Mouse (Mus musculus) ES-CJ7 (cell line): ENCODE data around the gene 4933417A18Rik.
A peak's percentile ranks its signal among the peaks of the same experiment; 100 is the strongest.
"Not testable (repeated sequence)": the region's sequence is repeated elsewhere in the genome, so short reads cannot be mapped to it uniquely, and the experiment has no call there.

Experiments used
- DNase-seq: peaks from one replicate; pipeline ENCODE4 v3.0.0; 2011; ENCODE audit warnings: low read depth, low spot score

4933417A18Rik gene

GRCm38 (mm10) chr13:34924210-34924609 lies at the start of gene 4933417A18Rik, which contains the start of gene Fam217a:
Gene 4933417A18Rik, plus strand, starts transcription at chr13:34924409.
Gene Fam217a, minus strand, starts transcription at chr13:34924310.
- no peak for DNase-seq

- DNase-seq = not testable (repeated sequence)
Measured at GRCm38 (mm10) chr13:34874736-34875135, 49.5 kb upstream of the 4933417A18Rik start.

DNA sequence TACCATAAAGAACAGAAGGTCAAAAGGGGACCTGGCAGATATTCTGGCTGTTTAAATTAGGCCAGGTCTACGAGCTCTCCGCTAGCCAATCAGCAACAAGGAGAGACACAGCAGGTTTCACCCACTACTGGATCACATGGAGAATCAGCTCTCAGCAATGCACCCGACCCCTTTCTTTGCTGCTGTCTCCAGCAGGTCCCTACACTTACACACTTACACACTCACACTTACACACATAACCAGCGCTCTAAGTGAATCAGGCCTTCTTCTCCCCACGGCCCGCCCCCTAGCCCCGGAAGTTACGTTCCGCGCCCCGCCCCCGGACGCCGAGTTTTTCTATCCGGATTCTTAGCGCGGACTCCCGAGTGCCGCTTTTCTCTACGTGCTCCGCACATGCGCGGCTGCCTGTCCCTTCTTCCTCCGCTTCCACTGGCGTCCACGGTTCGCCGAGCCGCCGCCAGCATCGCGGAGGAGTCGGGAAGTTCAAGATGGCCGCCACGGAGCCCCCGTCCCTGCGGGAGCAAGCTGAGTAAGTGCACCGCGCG lies 49.0 kb upstream of the 4933417A18Rik start, which contains the start of gene Prpf4b:
Gene Prpf4b, plus strand, starts transcription at position 137 of the 545 bp plus-strand sequence.
- peak; percentile 87 for DNase-seq

GRCm38 (mm10) chr13:34875741-34876445 lies 48.3 kb upstream of the 4933417A18Rik start:
- peak; percentile 39 for DNase-seq

DNA sequence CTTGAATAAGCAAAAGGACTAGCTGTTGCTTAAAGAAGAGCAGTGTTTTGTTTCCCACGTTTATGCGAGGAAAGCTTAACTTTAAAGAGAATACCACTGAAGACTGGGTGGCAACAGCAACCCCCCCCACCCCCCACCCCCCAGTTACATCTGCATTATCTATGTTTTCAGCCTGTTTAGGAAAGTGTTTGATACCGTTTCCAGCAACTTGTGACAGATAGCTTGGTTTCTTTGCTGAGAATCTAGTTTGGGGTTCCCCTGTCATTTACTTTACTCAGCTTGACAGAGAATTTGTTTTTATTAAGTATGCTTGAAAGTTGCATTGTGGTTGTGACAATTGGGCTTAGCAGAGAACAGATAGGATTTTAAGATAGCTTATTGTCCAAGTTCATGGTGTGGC lies 47.7 kb upstream of the 4933417A18Rik start:
- DNase-seq = no peak

DNA sequence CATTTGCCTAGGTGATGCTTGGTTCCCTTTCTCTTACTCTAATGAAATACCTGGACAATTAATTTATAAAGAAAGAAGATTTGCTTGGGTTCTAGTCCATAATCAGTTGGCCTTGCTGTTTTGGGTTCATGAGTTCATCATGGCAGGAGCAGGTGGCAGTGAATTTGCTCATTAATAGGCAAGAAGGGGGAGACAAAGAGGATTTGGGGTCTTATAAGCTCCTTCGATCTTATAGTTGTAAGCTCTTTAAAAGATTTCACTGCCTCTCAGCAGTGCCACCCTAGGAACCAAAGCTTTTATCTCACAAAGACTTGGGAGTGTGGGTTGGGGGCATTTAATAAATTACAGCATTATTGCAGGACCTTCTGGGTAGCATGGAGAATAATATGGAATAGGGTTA lies 31.3 kb upstream of the 4933417A18Rik start:
- DNase-seq = no peak

- DNase-seq = no peak
Measured at GRCm38 (mm10) chr13:34914614-34915013, 9.6 kb upstream of the 4933417A18Rik start.

DNA sequence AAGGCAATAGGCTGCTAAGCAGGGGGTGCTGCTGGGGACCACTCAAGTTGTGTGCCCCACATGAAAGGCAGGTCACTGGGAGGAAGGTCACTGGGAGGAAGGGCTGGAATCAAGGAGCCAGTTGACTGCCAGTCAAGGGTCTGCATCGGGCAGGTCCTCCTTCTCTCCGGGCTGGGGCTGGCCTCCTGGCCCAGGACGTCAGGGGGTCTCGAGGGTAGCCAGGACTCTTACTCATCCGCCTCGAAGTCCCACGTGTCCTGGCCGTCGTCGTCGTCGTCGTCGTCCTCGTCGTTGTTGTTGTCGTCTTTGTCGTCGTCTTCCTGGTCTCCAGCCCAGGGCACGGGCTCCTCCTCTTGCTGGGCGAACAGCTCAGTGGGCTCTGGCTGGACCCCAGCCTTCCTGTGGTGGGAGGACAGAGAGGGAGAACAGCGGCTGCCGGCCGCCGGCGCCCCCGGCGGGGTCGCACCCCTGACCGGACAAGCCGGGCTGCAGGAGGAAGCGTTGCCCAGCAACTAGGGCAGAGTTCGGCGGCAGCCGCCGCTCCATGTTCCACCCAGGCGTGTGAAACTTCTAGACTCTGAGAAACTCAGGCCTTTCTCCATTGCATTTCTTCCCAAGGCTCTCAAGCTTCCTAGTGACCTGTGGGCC lies 7.6 kb upstream of the 4933417A18Rik start:
- DNase-seq = no peak

DNA sequence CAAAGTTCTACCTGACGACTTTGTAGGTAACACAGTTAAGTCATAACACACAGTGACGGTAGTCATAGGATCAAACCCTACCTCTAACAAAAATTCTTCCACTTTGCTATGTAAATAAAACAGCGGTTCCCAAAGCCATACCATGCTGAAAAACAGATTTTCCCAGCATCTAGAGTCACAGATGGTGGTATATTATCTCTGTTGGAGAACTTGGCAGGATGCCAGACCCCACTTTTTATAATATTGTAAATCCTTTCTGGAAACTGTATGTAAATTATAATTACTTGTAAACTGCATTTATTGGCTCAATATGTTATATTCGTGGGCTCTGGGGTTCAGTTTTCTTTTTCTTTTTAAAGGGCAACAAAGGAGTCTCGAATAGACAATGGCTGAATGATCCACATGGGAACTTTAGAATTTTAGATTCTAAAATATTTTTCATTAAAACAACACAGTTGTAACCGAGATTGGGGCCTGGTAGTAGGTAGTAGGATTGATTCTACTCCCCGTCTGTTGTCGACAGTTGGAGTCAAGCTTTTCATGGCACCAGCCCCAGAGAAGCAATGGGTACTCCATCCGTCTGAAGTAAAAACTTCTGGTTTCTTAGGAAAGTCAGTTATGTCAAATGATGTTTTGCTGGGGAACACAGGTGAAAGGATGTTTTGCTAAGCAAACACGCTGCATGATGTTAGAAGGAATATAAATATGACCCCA lies 10.9 kb downstream of the 4933417A18Rik start:
- DNase-seq = no peak

DNA sequence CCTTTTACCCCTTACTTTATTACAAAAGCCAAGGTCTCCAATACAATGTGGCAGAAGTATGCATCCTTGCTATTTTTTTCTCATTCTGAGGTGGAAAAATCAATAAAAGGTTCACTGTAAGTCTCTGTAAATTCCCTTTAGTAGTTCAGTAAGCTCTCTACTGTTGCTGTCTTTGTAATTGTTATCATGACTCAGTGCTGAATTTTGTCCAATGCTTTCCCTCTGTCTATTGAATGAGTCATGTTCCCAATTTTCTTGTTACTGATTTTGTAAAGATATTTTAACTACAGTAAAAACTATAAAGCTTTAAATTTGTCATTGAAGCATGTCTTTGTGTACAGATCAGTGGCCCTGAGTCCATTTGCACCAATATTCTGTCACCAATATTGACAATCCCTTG lies 18.2 kb downstream of the 4933417A18Rik start:
- no peak for DNase-seq

DNA sequence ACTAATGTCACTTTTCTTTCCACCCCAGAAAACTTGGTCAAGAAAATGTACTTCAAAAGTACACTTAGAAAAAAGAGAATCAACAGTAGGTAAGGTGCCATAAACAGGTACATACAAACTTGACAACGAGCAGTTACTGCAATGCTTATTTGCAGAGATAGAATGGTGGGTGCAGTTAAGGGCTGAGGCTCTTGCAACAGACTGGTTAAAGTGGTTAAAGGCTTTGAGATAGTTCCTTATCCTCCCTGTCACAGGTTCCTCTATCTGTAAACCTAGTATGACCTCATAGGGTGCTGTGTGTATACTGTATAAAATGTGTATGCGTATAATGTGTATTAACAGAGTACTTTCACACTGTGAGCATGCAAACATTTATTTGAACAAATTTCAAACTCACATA lies 27.2 kb downstream of the 4933417A18Rik start:
- DNase-seq = not testable (repeated sequence)

- no peak for DNase-seq
Measured at GRCm38 (mm10) chr13:34956901-34957300, 32.7 kb downstream of the 4933417A18Rik start.

GRCm38 (mm10) chr13:34958158-34958557 lies 33.9 kb downstream of the 4933417A18Rik start:
- not testable (repeated sequence) for DNase-seq

- peak; percentile 58 for DNase-seq
Measured at GRCm38 (mm10) chr13:34960996-34961770, 37.0 kb downstream of the 4933417A18Rik start.

GRCm38 (mm10) chr13:34963511-34964397 lies 39.5 kb downstream of the 4933417A18Rik start, which contains the start of gene Eci3:
Gene Eci3, minus strand, starts transcription at chr13:34963810.
- DNase-seq = peak; percentile 50

DNA sequence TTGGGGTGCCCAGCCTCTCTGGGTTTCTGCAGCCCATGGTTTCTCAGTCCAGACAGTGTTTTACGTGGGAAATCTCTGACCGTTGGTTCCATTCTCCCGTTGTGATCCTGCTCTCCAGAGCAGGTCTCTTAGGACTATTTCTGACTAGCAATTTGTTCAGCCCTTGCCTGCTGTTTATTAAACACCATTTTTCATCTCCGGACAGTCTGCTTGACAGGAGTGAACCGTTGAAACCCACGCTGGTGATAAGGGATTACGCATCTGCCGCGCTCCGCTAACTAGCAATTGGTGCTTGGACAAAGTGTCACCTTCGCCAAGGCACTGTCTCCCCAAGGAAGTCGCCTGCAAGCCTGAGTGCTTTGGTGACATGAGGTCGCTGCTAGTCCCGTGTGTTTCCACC lies 40.2 kb downstream of the 4933417A18Rik start:
- no peak for DNase-seq

GRCm38 (mm10) chr13:34964866-34965265 lies 40.7 kb downstream of the 4933417A18Rik start:
- DNase-seq = peak; percentile 64

GRCm38 (mm10) chr13:34965647-34966046 lies 41.4 kb downstream of the 4933417A18Rik start:
- not testable (repeated sequence) for DNase-seq

DNA sequence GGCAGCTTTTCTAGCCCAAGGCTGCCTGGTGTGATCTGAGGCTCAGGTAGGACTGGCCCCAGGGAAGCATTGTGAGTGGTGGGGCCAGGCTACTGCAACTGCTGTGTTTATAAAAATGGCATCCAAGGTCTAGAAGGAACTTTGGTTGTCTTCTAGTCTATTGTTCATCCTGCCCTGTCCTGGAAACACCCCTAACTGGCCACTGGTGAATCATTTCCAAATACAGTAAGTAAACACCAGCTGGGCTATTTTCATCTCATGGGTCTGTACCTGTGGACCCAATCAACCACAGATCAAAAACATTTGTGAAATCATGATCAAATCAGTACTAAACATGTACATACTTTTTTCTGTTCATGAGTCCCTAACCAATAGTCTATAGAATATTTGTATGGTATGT lies 48.2 kb downstream of the 4933417A18Rik start:
- not testable (repeated sequence) for DNase-seq

- DNase-seq = peak; percentile 73
Measured at GRCm38 (mm10) chr13:34973149-34973548, 48.9 kb downstream of the 4933417A18Rik start.
